Mouse (Mus musculus) R1 (cell line): ENCODE measurements around the gene Gpr87.
A peak's percentile ranks its signal among the peaks of the same experiment; 100 is the strongest.
"Not testable (repeated sequence)": the region's sequence is repeated elsewhere in the genome, so short reads cannot be mapped to it uniquely, and the experiment has no call there.

Experiments used
- DNase-seq: peaks from one replicate; pipeline ENCODE4 v3.0.0-alpha.2; 2018; ENCODE audit warnings: low read depth, low spot score

Gpr87 gene

DNA sequence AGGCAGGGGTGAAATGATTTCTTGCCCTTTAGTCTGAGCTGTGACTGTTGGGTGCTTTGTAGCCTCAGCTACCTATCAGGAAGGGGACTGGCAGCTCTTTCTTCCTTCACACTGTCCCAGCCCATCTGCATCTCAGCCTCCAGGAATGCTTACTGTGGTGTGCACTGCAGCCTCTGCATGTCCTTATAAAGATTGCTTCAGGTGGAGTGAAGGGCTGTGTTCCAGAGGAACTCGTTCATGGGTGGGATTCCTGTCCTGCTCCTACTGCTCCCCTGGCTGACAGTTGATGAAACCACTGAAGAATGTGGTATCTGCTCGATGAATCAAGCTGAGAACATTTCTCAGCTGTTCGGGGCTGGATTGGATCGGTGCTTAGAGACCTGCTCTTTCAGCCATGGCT lies 7.6 kb downstream of the Gpr87 start:
- DNase-seq = no peak

DNA sequence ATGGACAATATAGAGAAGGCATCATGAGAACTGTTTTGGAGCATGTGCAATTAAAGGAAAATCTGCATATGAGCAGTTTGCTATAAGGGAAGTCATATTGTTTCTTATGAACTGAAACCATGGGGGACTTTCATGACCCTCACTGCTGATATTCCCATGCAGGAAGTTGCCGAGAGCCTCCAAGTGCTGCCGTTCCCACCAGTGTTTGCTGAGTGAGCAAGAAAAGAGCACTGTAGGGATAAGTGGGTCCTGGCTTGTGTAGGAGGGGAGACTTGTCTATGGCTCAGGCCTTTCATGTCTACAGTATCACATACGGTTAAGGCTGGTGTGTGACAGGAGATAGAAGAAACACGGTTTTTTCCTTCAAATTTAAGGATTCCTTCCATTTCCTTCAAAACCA lies 9.2 kb downstream of the Gpr87 start:
- no peak for DNase-seq

- DNase-seq = no peak
Observed at GRCm38 (mm10) chr3:59182129-59182528, 12.8 kb downstream of the Gpr87 start.

- DNase-seq = peak; percentile 30
Observed at GRCm38 (mm10) chr3:59181134-59181533, 13.8 kb downstream of the Gpr87 start.

GRCm38 (mm10) chr3:59176871-59177270 lies 18.0 kb downstream of the Gpr87 start:
- DNase-seq = no peak

DNA sequence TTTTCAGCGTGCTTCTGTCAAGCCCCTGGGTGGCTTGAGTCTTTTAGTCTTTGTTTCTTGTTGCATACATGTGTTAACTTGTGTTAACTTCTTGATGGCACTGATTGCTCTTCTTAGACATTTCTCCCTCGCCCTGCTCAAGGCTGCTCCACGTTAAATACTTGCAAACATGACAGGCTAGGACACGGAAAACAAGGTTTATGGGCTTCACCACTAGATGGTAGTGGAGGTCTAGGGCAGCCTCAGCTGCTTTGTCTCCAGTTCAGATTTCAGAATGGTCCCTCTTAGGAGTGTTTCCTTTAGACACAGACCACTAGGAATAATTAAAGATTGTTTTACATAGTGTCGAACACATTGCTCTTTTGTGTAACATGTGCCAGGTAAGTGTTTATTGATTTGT lies 19.7 kb downstream of the Gpr87 start:
- DNase-seq = peak; percentile 26

DNA sequence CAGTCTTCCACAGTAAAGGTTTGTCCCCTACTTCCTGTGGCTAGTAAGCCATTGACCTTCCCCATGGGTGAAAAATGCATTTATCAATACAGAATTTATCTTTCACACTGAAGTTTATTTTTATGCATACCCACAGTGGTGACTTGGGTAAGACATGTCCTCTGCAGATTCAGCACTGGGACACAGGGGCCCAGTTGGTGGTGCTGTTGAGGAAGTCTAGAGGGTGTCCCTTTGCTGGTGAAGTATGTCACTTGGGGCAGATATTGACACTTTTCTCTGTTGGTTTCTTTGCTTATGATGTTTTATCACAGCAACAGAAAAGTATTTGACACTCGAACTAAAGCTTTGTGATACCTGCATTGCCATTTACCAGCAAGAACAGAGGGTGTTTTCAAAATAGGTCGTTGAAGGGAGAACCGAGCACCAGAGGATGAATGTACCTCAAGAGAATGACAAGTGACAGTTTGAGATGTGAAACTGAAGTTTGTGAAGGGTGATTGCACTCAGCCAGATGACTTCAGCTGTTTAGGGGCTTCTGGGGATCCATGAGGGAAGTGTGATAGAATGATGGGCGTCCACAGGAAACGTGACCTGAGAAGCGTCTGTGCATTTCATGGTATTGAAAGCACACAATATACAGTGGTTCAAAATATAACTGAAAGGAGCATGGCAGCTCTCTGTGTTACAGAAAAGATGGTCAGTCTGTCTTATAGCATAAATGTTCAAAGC lies 20.3 kb downstream of the Gpr87 start:
- DNase-seq = no peak

DNA sequence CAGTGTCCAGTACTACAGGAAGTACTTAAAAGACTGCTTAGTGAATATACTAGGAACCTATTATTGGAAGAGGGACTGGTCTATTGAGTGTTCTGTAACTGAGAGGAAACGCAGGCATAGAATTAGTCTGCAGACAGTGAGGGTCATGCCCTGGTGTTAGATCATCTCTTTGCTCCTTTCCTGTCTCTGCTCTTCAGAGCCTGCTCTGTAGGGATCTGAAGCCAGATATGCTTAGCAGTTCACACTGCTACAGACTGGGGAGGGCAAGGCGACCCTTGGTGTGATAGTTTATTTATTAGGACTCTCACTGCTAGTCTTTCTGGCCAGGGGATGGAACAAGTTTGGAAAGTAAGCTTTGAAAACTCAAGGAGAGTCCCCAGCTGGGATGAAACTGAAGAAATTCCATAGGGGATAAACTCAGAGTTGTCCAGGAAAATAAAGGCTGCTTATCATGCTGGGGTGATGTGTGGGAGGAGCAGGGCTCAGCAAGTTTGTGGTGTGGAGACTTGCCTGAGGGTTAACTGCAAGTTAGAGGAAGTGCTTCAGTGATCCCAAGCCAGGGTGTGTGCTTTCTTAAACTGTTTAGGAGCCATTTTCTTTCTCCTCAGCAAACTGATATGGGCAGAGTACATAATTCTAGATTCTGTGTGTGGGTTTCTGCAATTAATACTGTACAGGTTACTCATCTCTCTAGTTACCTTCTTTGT lies 24.8 kb downstream of the Gpr87 start:
- DNase-seq = peak; percentile 18

DNA sequence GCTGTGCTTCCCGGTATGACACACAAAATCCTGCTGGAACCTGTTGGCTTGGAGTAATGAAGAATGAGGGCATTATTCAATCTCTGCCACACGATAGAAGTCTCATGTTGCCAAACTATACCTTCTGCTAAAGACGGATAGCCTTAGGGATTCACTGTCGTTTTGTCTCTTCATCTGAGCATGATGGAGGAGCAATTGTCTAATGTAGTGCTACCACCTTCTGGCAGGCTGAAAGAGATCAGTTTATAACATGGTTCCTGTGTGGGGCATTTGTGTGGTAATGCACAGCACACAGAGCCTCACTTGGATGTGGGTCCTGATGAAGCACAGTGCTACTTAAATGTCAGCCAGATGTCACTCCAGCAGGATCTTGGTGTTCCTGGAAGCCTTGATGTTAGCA lies 25.7 kb downstream of the Gpr87 start:
- no peak for DNase-seq

GRCm38 (mm10) chr3:59168476-59168875 lies 26.4 kb downstream of the Gpr87 start:
- DNase-seq = no peak

DNA sequence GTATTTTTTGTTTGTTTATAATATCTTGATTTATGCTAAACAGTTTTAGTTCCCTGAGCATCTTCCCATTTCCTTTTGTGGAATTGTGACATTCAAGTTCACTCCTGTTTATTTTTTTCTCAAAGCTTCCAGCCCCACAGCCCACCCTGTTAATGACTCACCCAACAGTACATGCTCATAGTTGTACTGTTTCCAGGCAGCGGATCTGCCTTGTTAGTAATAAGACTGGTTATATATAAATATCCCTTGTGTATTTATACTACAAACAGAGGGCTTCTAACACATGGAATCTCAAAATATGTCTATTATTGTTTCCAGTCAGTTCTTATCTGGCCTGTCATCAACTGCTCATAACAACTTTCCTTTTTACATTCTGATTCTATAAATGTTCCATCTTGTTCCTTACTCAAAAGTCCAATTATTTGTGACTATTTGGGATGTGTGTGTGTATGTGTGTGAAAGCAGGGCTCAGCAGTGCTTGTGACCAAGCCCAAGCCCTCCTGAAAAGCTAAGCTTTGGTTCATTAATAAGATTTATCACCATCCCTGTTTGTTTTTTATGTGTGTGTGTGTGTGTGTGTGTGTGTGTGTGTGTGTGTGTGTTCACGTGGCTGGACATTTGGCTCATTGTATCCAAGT lies 27.4 kb downstream of the Gpr87 start:
- no peak for DNase-seq

- no peak for DNase-seq
Observed at GRCm38 (mm10) chr3:59160465-59160864, 34.4 kb downstream of the Gpr87 start.

GRCm38 (mm10) chr3:59157048-59157447 lies 37.9 kb downstream of the Gpr87 start:
- DNase-seq = no peak

DNA sequence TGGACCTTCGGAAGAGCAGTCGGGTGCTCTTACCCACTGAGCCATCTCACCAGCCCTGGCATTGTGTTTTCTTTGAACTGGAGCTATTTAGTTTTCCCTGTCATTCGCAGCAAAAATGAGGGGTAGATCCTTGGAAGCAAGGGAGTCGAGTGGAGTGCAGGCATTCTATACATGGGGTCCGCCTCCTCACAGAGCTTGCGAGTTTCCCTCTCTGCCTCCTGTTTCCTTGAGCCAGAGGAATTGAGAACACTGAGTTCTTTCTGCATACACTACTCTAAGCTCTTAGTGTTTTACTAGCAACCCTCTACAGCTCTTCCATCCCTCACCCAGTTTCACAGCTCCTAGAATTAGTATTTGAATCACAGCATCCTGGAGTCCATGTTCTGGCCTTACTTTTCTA lies 39.5 kb downstream of the Gpr87 start:
- DNase-seq = no peak

- no peak for DNase-seq
Observed at GRCm38 (mm10) chr3:59154888-59155287, 40.0 kb downstream of the Gpr87 start.

GRCm38 (mm10) chr3:59153424-59153823 lies 41.5 kb downstream of the Gpr87 start, which contains the start of gene P2ry14:
Gene P2ry14, minus strand, starts transcription at chr3:59153618.
- DNase-seq = no peak

GRCm38 (mm10) chr3:59150624-59151023 lies 44.3 kb downstream of the Gpr87 start:
- no peak for DNase-seq

DNA sequence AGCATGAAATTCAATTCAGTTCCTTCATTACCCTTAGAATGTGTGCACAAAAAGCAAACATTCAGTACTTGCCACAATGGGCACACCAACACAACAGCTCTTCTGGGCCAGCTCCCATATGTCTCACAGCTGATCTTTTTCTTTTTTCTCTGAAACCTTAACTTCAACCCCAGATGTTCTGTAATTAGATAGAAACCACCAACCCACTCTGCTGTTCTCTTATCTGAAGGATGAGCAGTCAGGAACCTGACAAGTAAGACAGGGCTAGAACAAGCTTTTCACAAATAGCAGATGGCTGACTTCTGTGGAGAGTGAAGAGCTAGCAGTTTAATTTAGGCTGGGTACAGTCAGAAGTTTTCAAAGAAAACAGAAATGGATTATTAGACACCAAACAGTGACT lies 45.3 kb downstream of the Gpr87 start:
- DNase-seq = no peak

DNA sequence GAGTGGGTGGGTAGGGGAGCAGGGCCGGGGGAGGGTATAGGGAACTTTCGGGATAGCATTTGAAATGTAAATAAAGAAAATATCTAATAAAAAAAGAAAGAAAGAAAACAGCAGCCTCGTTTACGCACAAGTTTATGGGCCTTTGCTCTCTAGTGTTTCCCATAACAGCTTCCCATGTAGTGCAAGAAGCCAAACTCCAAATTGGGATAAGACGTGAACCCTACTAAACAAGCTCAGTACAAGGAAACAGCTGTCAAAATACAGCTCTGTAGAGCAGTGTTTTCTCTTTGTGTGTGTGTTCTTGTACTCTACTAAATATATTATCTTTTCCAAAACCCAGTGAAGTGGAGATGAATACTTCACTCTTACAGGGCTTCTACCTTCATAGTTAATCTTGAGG lies 49.7 kb downstream of the Gpr87 start:
- DNase-seq = no peak

GRCm38 (mm10) chr3:59141507-59142305 lies 53.2 kb downstream of the Gpr87 start:
- DNase-seq = no peak

- DNase-seq = not testable (repeated sequence)
Observed at GRCm38 (mm10) chr3:59140941-59141340, 54.0 kb downstream of the Gpr87 start.

DNA sequence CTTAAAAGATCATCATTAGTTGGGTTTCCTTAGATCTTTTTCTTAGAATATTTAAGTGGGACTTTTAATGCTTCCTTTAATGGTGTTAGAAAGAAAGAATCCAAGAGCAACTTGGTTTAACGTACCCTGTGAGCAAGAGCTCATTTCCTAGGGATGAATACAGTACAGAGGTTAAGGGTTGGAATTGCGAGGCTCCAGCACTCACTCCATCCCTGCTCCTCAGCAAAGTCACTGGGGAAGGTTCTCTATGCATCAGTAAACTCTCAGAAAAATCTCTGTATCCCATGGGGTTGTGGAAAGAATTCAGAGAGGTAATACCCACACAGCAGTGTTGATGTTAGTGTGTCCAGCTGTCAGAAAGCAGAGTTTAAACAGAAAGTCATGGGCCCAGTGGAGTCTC lies 54.8 kb downstream of the Gpr87 start:
- DNase-seq = no peak
